Mouse (Mus musculus): ENCODE measurements around the gene Rgs9. TPM values are rescaled to one million over a fixed set of nuclear protein-coding genes. Genes with fewer than 3 reads are reported as not detected.

Rgs9 gene
- polyA plus RNA-seq (2017; shearing (Covaris generic)), result 0.30 TPM

DNA sequence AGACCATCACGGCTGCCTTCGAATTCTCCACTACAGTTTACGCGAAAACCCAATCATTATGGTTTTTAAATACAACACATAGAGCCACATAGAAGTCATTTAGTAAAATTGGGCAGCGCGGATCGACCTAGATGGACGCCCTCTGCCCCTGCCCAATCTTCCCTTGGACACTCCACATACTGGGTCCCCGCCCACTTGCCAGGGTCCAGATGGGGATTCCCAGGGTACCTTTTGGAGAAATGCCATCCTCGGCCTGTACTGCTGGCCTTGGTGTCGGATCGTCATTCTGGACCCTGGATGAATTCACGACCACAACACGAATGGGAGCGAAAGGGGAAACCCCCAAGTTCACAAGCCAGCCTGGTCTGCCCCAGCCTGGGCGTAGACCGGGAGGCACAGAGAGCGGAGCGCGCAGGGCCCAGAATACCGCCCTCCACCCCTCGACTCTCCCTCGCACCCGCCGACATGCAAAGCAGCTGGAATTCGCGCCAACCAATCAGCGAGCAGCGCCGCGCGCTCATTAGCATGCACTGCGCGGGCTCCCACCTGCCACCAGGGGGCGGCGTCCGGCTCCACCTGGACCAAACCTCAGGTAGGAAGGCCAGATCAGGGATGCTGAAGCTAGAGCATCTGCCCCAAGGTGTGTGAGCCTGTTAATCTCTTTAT lies at the start of gene Rgs9:
Rgs9 (minus strand) TSS at position 420 of the 666 bp plus-strand sequence.

Other genes starting within 250 kb of the Rgs9 start
- not detected for gene E030025P04Rik, start 153.8 kb downstream of the Rgs9 start, polyA plus RNA-seq (2017; shearing (Covaris generic))
- 221 TPM for gene Gna13, start 64.7 kb upstream of the Rgs9 start, polyA plus RNA-seq (2017; shearing (Covaris generic))
- gene 9930022D16Rik, start 115.8 kb upstream of the Rgs9 start, polyA plus RNA-seq (2017; shearing (Covaris generic)), result 0.58 TPM
- 56.8 TPM for gene Amz2, start 127.8 kb upstream of the Rgs9 start, polyA plus RNA-seq (2017; shearing (Covaris generic))
- gene Arsg, start 175.2 kb upstream of the Rgs9 start, polyA plus RNA-seq (2017; shearing (Covaris generic)), result 1.4 TPM
- gene Slc16a6, start 175.5 kb upstream of the Rgs9 start, polyA plus RNA-seq (2017; shearing (Covaris generic)), result 19.0 TPM

Measured in naive thymus-derived CD4-positive, alpha-beta T cell, adult 5 months (primary cell).